Mouse (Mus musculus): Measurements from ENCODE around the gene Sdcbp2. TPM values are rescaled to one million over a fixed set of nuclear protein-coding genes. Genes with fewer than 3 reads are reported as not detected.

The Sdcbp2 gene
- polyA plus RNA-seq, 1 experiment = 1.2 TPM

DNA sequence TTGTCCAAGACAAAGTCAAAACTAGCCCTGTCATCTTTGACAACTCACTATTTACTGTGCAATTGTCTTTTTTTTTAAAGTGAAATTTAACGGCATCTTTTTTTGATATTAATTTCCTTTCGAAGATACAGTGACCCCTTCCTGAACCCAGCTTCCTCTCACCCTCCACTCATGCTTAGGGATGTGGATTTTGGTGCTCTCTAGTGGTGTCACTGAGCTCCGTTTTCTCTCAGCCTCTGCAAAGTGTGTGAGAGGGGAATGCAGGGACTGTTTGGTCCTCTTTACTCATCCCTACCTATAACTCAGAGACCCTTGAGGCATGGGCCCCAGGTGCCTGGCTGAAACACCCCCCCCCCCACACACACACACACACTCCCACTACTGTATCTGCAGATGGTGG lies 13.5 kb downstream of the Sdcbp2 start:
- H3K27ac ChIP-seq (ENCODE audit: insufficient read depth, low read depth, low read length) = no peak overlapping the region
- H3K27me3 ChIP-seq (replicated peaks; ENCODE audit: control insufficient read depth, insufficient read depth, low read length) = no peaks in the 10 kb centered on the region
- no peak for DNase-seq
- no peaks in the 10 kb centered on the region for H3K4me1 ChIP-seq (ENCODE audit: control insufficient read depth, insufficient read depth, low read length)
- WGBS = 52% methylated on average over 3 of the region's 3 CpGs
- no peak overlapping the region for H3K4me3 ChIP-seq (ENCODE audit: insufficient read depth, low read depth, low read length)
- peak; percentile 46 for TF ChIP-seq CTCF (conservative IDR thresholded peaks at IDR 0.05; ENCODE audit: insufficient read depth, insufficient read length, low read depth, low read length)
- no peak for TF ChIP-seq POLR2A (IDR thresholded peaks at IDR 0.05; ENCODE audit: low read depth, low read length)
- H3K36me3 ChIP-seq (ENCODE audit: control insufficient read depth, insufficient read depth, low read length) = no peaks in the 10 kb centered on the region

DNA sequence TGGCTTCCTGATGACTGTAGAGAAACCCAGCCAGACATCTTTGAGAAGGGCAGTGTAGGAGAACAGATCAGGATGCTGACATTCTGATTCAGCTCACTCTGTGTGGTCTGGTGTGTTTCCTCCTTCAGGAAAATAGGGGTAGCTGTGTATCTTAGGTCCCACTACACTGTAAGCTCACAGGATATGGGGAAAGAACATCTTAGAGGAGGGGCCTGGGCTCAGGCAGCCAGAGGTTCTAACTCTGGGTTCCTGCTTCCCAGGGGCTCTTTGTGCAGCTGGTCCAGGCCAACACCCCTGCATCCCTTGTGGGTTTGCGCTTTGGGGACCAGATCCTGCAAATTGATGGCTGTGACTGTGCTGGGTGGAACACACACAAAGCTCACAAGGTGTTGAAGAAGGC lies 14.4 kb downstream of the Sdcbp2 start:
- H3K4me1 ChIP-seq (ENCODE audit: control insufficient read depth, insufficient read depth, low read length) = no peaks in the 10 kb centered on the region
- TF ChIP-seq CTCF (conservative IDR thresholded peaks at IDR 0.05; ENCODE audit: insufficient read depth, insufficient read length, low read depth, low read length) (no peak), POLR2A (IDR thresholded peaks at IDR 0.05; ENCODE audit: low read depth, low read length) (no peak)
- WGBS = 96% methylated on average over 1 of the region's 1 CpGs
- H3K36me3 ChIP-seq (ENCODE audit: control insufficient read depth, insufficient read depth, low read length) = no peaks in the 10 kb centered on the region
- H3K27me3 ChIP-seq (replicated peaks; ENCODE audit: control insufficient read depth, insufficient read depth, low read length) = no peaks in the 10 kb centered on the region
- H3K27ac ChIP-seq (ENCODE audit: insufficient read depth, low read depth, low read length) = no peak overlapping the region
- no peak overlapping the region for H3K4me3 ChIP-seq (ENCODE audit: insufficient read depth, low read depth, low read length)
- no peak for DNase-seq

DNA sequence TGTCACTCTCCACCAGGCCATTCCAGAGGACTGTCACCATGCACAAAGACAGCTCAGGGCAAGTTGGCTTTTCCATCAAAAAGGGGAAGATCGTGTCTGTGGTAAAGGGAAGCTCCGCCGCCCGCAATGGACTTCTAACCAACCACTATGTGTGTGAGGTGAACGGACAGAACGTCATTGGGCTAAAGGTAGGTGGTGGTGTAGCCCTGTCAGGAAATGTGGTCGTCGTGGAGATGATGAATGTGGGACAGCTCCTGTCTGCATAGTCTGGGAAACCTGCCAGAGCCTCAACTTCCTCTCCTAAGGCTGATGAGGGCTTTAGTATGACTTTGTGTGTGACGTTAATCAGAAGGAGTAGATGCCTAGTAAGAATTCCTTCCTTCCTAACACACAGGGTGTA lies 14.9 kb downstream of the Sdcbp2 start:
- 49% methylated on average over 9 of the region's 9 CpGs for WGBS
- H3K36me3 ChIP-seq (ENCODE audit: control insufficient read depth, insufficient read depth, low read length) = no peaks in the 10 kb centered on the region
- H3K4me3 ChIP-seq (ENCODE audit: insufficient read depth, low read depth, low read length) = no peak overlapping the region
- no peak overlapping the region for H3K27ac ChIP-seq (ENCODE audit: insufficient read depth, low read depth, low read length)
- H3K27me3 ChIP-seq (replicated peaks; ENCODE audit: control insufficient read depth, insufficient read depth, low read length) = no peaks in the 10 kb centered on the region
- DNase-seq = peak; percentile 44
- TF ChIP-seq CTCF (conservative IDR thresholded peaks at IDR 0.05; ENCODE audit: insufficient read depth, insufficient read length, low read depth, low read length) (no peak), POLR2A (IDR thresholded peaks at IDR 0.05; ENCODE audit: low read depth, low read length) (no peak)
- no peaks in the 10 kb centered on the region for H3K4me1 ChIP-seq (ENCODE audit: control insufficient read depth, insufficient read depth, low read length)

DNA sequence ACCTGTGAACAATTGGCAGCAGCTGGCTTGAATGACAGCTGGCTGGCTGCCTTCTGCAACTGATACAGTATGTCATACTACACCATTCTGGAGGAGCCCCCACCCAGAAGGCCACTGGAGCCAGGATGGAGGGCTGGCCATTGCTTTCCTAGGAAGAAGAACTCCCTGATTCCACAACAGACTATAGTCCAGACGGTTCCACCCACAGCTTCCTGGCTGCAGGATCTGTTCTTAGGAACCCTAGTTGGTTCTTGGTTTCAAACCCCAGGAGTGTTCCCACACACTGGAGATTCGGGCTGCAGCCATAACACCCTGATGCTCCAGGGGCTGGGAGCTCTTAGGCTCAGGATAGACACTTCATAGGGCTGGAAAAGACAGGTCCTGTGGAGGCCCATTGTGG lies 25.6 kb downstream of the Sdcbp2 start:
- no peak overlapping the region for H3K27ac ChIP-seq (ENCODE audit: insufficient read depth, low read depth, low read length)
- H3K36me3 ChIP-seq (ENCODE audit: control insufficient read depth, insufficient read depth, low read length) = no peaks in the 10 kb centered on the region
- H3K4me1 ChIP-seq (ENCODE audit: control insufficient read depth, insufficient read depth, low read length) = no peaks in the 10 kb centered on the region
- WGBS = 55% methylated on average over 2 of the region's 2 CpGs
- DNase-seq = no peak
- H3K4me3 ChIP-seq (ENCODE audit: insufficient read depth, low read depth, low read length) = no peak overlapping the region
- TF ChIP-seq CTCF (conservative IDR thresholded peaks at IDR 0.05; ENCODE audit: insufficient read depth, insufficient read length, low read depth, low read length) = no peak
- H3K27me3 ChIP-seq (replicated peaks; ENCODE audit: control insufficient read depth, insufficient read depth, low read length) = no peaks in the 10 kb centered on the region

DNA sequence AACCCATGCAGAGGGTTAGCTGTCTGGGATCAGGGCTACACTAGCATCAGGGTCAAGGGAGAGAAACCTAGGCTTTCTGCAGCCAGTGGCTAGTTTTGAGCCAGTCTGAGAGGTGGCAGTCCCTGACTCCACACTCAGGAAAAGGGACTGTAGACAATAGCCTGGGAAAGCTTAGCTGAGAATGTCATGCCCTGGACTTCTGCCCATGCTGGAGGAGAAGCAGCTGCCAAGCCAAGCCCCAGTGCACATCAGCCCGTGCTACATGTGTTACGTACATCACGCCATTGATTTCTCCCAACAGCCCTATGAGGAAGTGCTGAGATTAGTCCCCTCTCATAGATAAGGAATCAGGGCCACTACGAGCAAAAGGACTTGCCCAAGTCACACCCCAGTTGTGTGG lies 29.7 kb downstream of the Sdcbp2 start:
- Histone ChIP-seq H3K4me3 (ENCODE audit: insufficient read depth, low read depth, low read length) (no peak overlapping the region), H3K36me3 (ENCODE audit: control insufficient read depth, insufficient read depth, low read length) (no peaks in the 10 kb centered on the region), H3K27ac (ENCODE audit: insufficient read depth, low read depth, low read length) (no peak overlapping the region), H3K4me1 (ENCODE audit: control insufficient read depth, insufficient read depth, low read length) (no peaks in the 10 kb centered on the region), H3K27me3 (replicated peaks; ENCODE audit: control insufficient read depth, insufficient read depth, low read length) (no peaks in the 10 kb centered on the region)
- WGBS = 67% methylated on average over 4 of the region's 4 CpGs
- TF ChIP-seq CTCF (conservative IDR thresholded peaks at IDR 0.05; ENCODE audit: insufficient read depth, insufficient read length, low read depth, low read length) (no peak), POLR2A (IDR thresholded peaks at IDR 0.05; ENCODE audit: low read depth, low read length) (no peak)
- no peak for DNase-seq

DNA sequence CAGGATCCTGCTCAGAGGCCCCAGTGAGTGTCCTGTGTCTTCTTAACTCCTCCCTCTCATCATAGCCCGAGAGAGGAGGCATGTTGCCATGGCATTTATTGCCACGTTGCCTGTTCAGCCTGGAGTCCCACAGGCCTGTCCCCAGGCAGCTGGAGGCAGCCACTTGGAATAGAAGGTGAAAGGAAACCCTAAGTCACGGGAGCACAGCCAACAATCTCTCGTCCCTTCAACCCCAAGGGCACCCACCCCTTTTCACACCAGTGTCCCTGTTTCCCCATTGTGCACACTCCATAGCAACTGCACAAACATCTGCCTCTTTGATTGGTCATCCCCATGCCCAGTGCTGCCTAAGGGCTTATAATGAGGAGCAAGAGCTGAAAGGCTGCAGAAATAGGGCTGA lies 31.2 kb downstream of the Sdcbp2 start:
- Histone ChIP-seq H3K4me1 (ENCODE audit: control insufficient read depth, insufficient read depth, low read length) (no peaks in the 10 kb centered on the region), H3K27me3 (replicated peaks; ENCODE audit: control insufficient read depth, insufficient read depth, low read length) (no peaks in the 10 kb centered on the region), H3K27ac (ENCODE audit: insufficient read depth, low read depth, low read length) (no peak overlapping the region), H3K4me3 (ENCODE audit: insufficient read depth, low read depth, low read length) (no peak overlapping the region), H3K36me3 (ENCODE audit: control insufficient read depth, insufficient read depth, low read length) (no peaks in the 10 kb centered on the region)
- TF ChIP-seq POLR2A (IDR thresholded peaks at IDR 0.05; ENCODE audit: low read depth, low read length) (no peak), CTCF (conservative IDR thresholded peaks at IDR 0.05; ENCODE audit: insufficient read depth, insufficient read length, low read depth, low read length) (no peak)
- 30% methylated on average over 4 of the region's 4 CpGs for WGBS
- no peak for DNase-seq

DNA sequence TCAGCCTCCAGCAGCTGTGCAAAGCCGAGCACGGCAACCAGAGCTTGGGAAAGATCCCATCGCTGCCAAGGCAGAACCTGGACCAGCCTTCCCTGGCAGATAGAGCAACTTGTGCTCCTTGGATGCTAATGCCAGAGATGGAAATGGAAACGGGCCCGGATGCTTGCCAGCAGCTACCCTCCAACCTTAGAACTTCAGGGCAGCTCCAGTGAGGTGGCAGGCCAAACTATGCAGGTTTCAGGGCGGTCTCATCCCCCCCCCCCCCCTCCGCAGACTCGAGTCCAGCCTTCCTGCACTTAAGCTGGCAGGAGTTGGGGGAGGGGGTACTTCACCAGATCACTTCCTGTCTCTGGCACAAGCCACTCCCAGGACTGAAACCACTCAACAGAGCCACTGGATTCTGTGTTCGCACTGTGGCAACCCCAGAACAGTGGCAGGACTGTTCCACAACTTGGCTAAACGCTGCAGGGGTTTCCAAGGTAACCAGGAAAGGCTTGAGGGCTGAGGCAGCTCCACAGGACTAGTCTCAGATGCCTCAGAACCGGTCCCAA lies 33.1 kb downstream of the Sdcbp2 start:
- Histone ChIP-seq H3K36me3 (ENCODE audit: control insufficient read depth, insufficient read depth, low read length) (no peaks in the 10 kb centered on the region), H3K4me1 (ENCODE audit: control insufficient read depth, insufficient read depth, low read length) (no peaks in the 10 kb centered on the region), H3K4me3 (ENCODE audit: insufficient read depth, low read depth, low read length) (no peak overlapping the region), H3K27ac (ENCODE audit: insufficient read depth, low read depth, low read length) (no peak overlapping the region), H3K27me3 (replicated peaks; ENCODE audit: control insufficient read depth, insufficient read depth, low read length) (no peaks in the 10 kb centered on the region)
- no peak for DNase-seq
- 47% methylated on average over 11 of the region's 11 CpGs for WGBS
- TF ChIP-seq CTCF (conservative IDR thresholded peaks at IDR 0.05; ENCODE audit: insufficient read depth, insufficient read length, low read depth, low read length) (no peak), POLR2A (IDR thresholded peaks at IDR 0.05; ENCODE audit: low read depth, low read length) (no peak)

DNA sequence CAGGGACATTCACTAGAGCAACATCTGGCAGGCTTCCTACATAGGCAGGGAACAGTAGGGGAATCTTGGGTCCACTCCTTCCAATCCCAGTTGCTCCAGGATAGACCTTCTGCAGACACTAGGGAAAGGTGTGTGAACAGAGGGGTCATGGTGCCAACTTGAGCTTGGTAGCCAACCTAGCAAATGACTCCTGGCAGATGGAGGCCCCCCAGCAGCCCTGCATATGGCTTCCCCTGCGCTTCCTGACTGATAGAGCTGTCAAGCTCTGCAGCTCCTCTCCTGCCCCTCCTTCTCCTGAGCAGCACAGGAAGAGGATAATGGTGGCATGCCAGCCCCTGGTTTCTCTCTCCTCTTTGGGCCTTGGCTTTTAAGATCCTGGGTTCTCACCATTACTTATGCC lies 36.0 kb downstream of the Sdcbp2 start:
- H3K36me3 ChIP-seq (ENCODE audit: control insufficient read depth, insufficient read depth, low read length) = no peaks in the 10 kb centered on the region
- 65% methylated on average over 1 of the region's 1 CpGs for WGBS
- H3K4me3 ChIP-seq (ENCODE audit: insufficient read depth, low read depth, low read length) = no peak overlapping the region
- no peaks in the 10 kb centered on the region for H3K4me1 ChIP-seq (ENCODE audit: control insufficient read depth, insufficient read depth, low read length)
- H3K27me3 ChIP-seq (replicated peaks; ENCODE audit: control insufficient read depth, insufficient read depth, low read length) = no peaks in the 10 kb centered on the region
- no peak for TF ChIP-seq CTCF (conservative IDR thresholded peaks at IDR 0.05; ENCODE audit: insufficient read depth, insufficient read length, low read depth, low read length)
- no peak for TF ChIP-seq POLR2A (IDR thresholded peaks at IDR 0.05; ENCODE audit: low read depth, low read length)
- H3K27ac ChIP-seq (ENCODE audit: insufficient read depth, low read depth, low read length) = no peak overlapping the region
- no peak for DNase-seq
